Mouse (Mus musculus): ENCODE results near the gene Asah2.

DNA sequence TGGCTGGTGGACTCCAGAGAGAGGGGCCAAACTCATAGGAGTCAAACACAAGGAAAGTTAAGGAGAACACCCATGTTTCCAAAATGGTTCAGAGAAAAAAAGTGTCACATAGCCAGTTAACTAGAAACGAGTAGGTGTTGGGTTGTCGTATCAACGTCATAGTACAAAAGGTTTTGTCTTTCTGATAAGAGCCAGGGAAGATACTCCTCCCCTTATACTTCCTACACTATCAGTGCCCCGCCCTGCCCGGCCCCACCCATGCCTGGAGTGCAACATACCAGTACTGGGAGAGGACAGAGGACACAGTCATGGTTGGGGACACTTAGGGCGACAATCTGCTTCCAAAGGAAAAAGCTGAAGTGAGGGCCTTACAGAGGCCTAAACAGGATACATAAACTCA lies 49.0 kb upstream of the Asah2 start:
- TF ChIP-seq CTCF (IDR thresholded peaks at IDR 0.05; ENCODE audit: insufficient read depth, low read depth, low read length) (no peak), POLR2A (IDR thresholded peaks at IDR 0.05; ENCODE audit: insufficient read depth, low read depth, low read length) (no peak)
